Mouse (Mus musculus): ENCODE results near the gene Galnt7.
"Not testable (repeated sequence)": the region's sequence is repeated elsewhere in the genome, so short reads cannot be mapped to it uniquely, and the experiment has no call there.

Gene Galnt7

DNA sequence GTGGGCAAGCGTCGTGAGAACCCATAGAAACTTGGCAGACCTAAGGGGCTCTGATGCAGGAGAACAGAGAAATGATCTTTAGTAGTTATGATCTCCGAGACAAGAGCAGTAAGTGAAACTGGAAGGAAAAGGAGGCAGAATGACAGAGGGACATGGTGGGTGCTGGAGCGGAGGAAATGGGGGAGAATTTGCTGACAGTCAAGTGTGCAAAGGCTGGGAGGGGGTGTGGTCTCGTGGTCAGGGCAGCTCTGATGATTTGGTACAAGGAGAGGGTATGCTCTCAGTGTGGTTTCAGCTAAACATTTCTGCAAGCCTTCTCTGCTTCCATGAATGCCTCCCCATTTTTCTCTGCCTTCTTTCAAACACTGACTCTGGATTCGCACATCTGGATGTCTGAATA, 116.7 kb downstream of the Galnt7 start:
- DNase-seq: no peak

DNA sequence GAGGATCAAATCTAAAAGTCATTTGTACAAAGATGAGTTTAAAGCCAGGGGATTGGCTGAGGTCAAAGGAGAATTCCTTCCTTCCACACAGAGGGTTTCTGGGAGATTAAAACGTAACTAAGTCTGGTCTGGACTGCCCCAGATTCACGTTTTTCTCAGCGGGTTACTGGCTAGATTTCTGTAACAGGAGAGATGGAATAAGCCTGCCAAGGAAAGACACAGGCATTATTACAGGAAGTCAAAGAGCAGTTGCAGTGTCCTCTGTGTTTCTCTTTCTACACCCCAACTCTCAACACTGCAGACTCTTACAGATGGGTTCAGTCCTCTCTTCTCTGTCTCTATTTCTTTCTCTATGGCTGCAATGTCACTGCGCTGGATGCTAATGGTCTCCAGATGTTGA, 118.3 kb downstream of the Galnt7 start:
- no peak for DNase-seq

DNA sequence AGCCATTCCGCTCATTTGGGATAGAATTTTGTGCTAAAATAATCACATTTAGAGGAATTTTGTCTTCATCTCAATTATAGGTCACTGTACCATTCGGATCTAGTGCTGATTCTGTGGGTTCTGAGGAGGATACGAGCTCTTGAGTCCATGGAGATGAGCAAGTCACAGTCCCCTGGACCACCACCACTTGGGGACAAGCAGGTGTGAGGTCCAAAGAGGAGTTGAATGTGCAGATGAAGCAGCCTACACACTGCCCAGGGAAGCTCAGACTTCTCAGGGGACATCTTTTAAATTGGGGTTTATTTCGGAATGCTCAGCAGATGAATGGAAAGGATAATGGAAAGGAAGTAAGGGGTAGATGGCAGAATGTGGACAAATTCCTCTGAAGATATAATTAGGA, 119.7 kb downstream of the Galnt7 start:
- DNase-seq: no peak

DNA sequence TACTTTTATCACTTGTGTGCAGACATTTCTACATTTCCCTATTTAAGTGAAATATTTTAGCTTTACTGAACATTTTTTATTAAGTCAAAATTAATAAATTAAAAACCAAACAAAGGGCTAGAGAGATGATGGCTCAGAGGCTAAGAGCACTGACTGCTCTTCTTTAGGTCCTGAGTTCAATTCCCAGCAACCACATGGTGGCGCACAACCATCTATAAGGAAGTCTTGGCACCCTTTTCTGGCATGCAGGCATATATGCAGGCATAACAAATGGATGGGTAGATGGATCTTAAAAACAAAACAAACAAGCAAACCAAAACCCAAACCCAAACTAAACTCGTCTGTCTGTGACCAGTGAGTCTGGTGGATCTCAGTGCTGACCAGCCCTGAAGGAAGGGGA, 120.6 kb downstream of the Galnt7 start:
- DNase-seq: peak; percentile 22

GRCm38 (mm10) chr8:57530666-57531349, 122.0 kb downstream of the Galnt7 start:
- DNase-seq: peak; percentile 91

- DNase-seq: peak; percentile 21
Measured at GRCm38 (mm10) chr8:57530238-57530637, 122.6 kb downstream of the Galnt7 start.

DNA sequence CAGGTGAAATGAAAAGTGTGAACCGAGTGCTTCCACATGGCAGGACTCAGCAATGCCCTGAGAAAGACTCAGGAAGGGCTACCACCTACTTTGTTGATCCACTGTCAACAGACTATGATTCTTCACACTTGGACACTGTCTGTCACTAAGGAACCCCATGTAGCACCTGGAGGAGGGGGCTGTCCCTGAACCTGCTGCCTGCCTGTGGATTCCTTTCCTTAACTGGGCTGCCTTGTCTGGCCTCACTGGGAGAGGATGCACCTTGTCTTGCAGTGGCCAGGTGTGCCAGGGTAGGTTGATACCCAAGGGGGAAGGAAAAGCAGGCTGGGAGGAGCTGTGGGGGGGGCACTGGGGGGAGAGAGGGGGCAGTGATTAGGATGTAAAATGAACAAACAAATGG, 124.8 kb downstream of the Galnt7 start:
- no peak for DNase-seq

DNA sequence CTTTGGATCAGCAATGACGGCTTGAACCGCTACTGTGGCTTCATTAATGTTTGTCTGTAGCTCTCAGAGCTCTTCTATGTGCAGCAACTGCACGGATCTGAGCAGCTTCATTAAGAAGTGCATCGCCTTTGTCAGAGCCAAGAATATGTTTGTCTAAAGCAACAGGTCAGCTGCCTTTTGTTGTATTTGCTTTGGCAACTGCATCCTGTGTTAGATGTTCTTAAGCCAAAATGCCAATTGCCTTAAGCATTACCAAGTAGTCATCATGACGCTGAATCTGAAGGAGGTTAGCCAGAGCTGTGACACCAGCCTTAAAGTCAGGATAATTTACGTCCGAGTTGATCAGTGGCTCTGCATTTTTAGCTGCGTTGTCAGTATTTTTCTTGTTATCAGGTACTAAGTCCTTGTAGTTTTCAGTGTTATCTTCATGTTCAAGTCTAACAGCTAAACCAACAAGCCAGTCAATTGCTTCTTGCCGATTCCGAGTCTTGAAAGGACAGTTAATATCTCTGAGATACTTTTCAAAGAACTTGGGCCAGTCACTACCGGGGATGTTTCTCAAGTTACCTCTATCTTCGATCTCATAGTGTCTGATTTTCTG, 132.5 kb downstream of the Galnt7 start:
- peak; percentile 27 for DNase-seq

DNA sequence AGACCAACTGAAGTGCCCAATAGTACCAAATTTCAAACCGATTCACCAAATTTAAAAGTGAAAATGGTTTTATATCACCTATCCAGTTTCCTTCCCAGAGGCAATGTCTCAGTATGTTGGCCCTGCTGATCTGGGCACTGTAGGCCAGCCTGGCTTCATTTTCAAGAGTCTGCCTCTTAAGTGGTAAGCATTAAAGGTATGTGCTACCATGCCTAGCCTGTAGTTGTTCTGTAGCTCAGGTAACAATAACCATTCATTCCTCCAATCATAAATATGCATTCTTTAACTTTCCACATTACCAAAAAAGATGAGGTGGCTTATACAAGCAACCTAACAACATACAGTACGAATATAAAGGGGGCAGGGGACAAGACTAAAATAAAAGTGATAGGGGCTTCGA, 135.1 kb downstream of the Galnt7 start:
- no peak for DNase-seq

DNA sequence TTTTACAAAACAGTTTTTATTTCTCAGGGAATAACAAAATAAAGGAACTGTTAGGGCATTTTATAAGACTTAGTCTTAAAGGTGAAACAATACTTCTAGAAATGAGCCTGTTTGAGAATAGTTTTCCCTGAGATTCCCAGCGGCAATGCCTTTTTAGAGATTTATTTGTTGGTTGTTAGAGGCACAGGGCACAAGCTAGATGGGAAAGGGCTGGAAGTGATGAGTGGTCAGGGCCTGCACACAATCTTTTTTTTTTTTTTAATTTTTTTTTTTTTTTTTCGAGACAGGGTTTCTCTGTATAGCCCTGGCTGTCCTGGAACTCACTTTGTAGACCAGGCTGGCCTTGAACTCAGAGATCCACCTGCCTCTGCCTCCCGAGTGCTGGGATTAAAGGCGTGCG, 136.1 kb downstream of the Galnt7 start:
- DNase-seq: not testable (repeated sequence)

DNA sequence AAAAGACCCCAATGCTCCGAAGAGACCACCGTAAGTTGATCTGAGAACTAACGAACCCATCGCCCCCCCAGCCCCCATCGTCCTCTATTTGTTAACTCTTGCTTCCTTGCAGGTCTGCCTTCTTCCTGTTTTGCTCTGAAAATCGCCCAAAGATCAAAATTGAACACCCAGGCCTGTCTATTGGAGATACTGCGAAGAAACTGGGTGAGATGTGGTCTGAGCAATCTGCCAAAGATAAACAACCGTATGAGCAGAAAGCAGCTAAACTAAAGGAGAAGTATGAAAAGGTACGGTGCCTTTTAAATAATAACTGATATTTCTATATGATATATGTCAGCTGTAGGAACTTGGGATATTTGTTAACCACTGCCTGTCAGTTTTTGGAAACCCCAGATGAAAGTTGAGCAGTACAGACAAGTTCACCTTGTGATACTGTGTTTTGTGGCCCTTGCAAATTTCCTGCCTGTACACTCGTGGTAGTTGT, 139.6 kb downstream of the Galnt7 start:
- DNase-seq: not testable (repeated sequence)

DNA sequence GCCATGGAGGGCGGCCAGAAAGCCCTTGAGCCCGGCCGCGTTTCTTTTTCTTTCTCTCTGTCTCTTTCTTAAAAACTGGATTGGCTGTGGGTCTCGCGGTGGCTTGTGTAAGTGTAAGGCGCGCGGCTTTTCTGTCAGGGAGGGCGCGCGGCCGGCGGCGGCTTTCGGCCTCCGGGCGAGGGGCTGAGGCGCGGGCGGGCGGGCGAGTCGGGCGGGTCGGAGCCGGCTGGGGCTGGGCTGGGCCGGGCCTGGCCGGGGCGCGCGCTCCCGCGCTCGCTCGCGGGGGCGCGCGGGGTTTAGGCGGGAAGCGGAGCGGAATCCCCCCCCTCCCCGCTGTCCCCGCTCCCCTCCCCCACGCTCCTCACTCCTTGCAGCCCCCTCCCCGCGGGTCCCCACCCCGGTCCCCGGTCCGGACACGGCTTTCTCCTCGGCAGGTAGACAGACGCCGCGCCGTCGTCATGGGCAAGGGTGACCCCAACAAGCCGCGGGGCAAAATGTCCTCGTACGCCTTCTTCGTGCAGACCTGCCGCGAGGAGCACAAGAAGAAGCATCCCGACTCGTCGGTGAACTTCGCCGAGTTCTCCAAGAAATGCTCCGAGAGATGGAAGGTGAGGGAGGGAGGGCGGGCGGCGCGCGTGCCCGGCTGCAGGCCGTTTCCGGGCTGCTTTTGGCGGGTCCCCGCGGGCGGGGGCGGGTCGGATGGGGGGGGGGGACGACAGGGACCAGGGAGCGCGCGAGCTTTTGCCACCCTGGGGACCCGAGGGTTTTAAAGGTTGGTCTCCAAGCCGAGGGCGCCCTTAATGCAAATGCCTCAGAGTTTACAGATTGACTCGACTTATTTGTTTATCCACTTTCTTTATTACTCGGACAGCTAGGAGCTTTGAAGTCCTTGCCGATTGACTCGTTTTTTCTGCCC, 140.4 kb downstream of the Galnt7 start:
- no peak for DNase-seq

GRCm38 (mm10) chr8:57511316-57512118, 141.3 kb downstream of the Galnt7 start, which contains the start of gene Hmgb2:
TSS of gene Hmgb2 (plus strand) at chr8:57511907.
- DNase-seq: peak; percentile 100

GRCm38 (mm10) chr8:57510791-57511315, 142.0 kb downstream of the Galnt7 start:
- DNase-seq: no peak

GRCm38 (mm10) chr8:57508657-57509056, 144.2 kb downstream of the Galnt7 start:
- peak; percentile 51 for DNase-seq

DNA sequence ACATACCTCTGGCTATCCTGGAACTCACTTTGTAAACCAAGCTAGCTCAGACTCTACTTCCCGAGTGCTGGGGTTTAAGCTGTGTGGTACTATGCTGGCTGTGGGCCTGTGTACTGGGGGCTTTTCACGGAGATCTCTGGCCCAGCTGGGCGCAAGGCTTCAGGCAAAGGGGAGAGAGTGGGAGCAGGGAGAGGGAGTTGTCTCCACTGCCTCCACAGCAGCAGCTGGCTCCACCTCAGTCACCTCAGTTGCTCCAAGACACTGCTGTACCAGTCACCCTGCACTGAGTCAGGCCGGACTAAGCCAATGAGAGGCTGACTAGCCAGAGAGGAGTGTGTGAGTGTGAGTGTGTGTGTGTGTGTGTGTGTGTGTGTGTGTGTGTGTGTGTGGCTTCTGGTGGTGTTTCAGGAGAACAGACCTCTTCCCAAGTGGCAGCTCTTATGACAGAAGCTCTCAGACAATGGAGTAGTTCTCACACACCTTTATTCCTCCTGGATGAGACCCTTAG, 145.2 kb downstream of the Galnt7 start:
- no peak for DNase-seq

DNA sequence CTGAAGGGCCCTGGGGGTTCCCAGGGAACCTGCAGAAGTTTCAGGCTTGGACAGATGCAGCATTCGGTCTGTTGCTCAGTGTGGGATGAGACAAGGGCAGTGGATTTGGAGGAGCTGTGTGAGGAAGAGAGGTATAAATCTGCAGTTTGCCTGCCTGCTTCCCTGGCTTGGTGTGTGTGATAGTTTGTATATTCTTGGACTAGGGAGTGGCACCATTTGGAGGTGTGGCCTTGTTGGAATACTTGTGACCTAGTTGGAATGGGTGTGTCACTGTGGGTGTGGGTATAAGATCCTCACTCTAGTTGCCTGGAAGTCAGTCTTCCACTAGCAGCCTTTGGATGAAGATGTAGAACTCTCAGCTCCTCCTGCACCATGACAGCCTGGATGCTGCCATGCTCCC, 147.3 kb downstream of the Galnt7 start:
- DNase-seq: peak; percentile 19

DNA sequence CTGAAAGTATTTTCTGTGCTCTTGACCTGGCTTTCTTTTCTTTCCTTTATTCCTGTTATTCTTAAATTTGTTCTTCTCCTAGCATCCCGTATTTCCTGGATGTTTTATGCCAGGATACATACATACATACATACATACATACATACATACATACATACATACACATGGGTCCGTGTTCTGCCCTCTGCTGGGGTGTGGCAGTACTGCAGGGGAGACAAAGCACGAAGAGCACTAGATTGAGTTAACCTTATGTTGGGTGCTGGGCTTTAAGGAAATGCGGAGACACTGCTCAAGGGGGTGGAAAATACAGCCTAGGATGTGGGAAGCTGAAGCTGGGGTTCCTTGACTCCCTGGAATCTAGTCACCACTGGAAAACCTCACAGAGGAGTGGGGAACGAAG, 149.2 kb downstream of the Galnt7 start:
- DNase-seq: peak; percentile 86

- peak; percentile 54 for DNase-seq
Measured at GRCm38 (mm10) chr8:57498847-57499511, 153.9 kb downstream of the Galnt7 start.

DNA sequence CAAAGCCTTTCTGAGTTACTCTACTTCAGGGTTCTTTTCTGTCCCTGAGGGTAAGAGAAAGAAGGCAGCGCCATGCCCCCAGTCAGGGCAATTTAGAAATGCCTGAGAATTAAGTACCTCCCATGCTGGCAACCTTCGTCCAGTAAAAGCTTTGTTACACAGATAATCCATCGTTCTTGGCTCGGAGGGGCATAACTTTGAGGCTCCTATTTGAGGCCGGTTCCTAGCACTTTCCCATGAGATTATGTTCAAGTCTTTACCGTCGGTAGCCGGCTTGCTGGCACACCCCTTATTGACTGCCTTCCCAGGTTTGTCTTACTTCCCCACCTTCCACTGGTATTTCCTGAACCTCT, 154.4 kb downstream of the Galnt7 start:
- no peak for DNase-seq

- DNase-seq: no peak
Measured at GRCm38 (mm10) chr8:57491873-57492272, 161.0 kb downstream of the Galnt7 start.

GRCm38 (mm10) chr8:57489896-57490295, 162.9 kb downstream of the Galnt7 start:
- DNase-seq: no peak

Measured in lung, postnatal 36 days (tissue).